Mouse (Mus musculus) hindbrain, postnatal 0 days (tissue): ENCODE results near the gene Unk. TPM values are rescaled to one million over a fixed set of nuclear protein-coding genes. Genes with fewer than 3 reads are reported as not detected.
A peak's percentile ranks its signal among the peaks of the same experiment; 100 is the strongest.

ENCODE experiments used
- ATAC-seq: fragments of 200-750 bp; cut with Nextera tagmentation; 2 replicates; pipeline ENCODE4 v1.8.0; 2017; ENCODE audit warnings: mild to moderate bottlenecking, moderate TSS enrichment, moderate library complexity
- DNase-seq: peaks from one replicate; pipeline ENCODE4 v3.0.0-alpha.2; 2015; ENCODE audit warnings: low spot score
- H3K27ac ChIP-seq: fragments of 300-500 bp; sonication (generic); 2 replicates; pipeline ENCODE4 v1.5.1; 2014; ENCODE audit warnings: mild to moderate bottlenecking
- H3K27me3 ChIP-seq: fragments of 300-500 bp; sonication (generic); 2 replicates; pipeline ENCODE4 v1.6.1; 2014; ENCODE audit warnings: low read length, mixed read lengths; ENCODE audit not compliant: insufficient read depth
- H3K36me3 ChIP-seq: fragments of 300-500 bp; sonication (generic); 2 replicates; pipeline ENCODE4 v1.6.1; 2014; ENCODE audit warnings: low read length, mixed read lengths; ENCODE audit not compliant: insufficient read depth
- H3K4me1 ChIP-seq: fragments of 300-500 bp; sonication (generic); 2 replicates; pipeline ENCODE4 v1.6.1; 2014; ENCODE audit warnings: antibody characterized with exemption, low read length, mixed read lengths; ENCODE audit not compliant: insufficient read depth
- H3K4me2 ChIP-seq: fragments of 300-500 bp; sonication (generic); 2 replicates; pipeline ENCODE4 v1.6.1; 2014; ENCODE audit warnings: low read depth, mild to moderate bottlenecking, low read length, moderate library complexity, mixed read lengths
- H3K4me3 ChIP-seq: fragments of 300-500 bp; sonication (generic); 2 replicates; pipeline ENCODE4 v1.5.1; 2014; ENCODE audit warnings: low read length
- H3K9ac ChIP-seq: fragments of 300-500 bp; sonication (generic); replicated peaks from 2 replicates; pipeline ENCODE4 v1.6.1; 2014; ENCODE audit warnings: mild to moderate bottlenecking, low read length, moderate library complexity, mixed read lengths
- H3K9me3 ChIP-seq: fragments of 300-500 bp; sonication (generic); 2 replicates; pipeline ENCODE4 v1.6.1; 2016; ENCODE audit warnings: low read length, mixed read lengths
- CTCF ChIP-seq: IDR thresholded peaks from 2 replicates; pipeline ENCODE4 v1.5.1; 2016; ENCODE audit warnings: antibody characterized with exemption, control low read depth, low read depth
- WGBS: fragments of 180-500 bp; shearing (Covaris S2); extraction: QIAGEN DNeasy Blood & Tissue Kit; methylation state at CpG from one replicate; pipeline ENCODE4 v1.1.7; 2014; 5-methylcytosine and 5-hydroxymethylcytosine counted together
- polyA plus RNA-seq: library from polyadenylated mRNA; unstranded; fragments of >200 nt; fragmentation: Nextera tagmentation; extraction: Ambion mirVana; gene quantifications from 2 replicates; pipeline ENCODE4 v1.2.1, GENCODE M21; 2015
- total RNA-seq: library from RNA; depleted of rRNA; stranded (reverse); fragments of >200 nt; gene quantifications from 2 replicates; pipeline ENCODE4 v1.2.3, GENCODE M21; 2014; rRNA removed

Gene Unk
- total and polyA plus RNA-seq, 2 experiments from 2014 or later, result 24.5 to 47.1 TPM

DNA sequence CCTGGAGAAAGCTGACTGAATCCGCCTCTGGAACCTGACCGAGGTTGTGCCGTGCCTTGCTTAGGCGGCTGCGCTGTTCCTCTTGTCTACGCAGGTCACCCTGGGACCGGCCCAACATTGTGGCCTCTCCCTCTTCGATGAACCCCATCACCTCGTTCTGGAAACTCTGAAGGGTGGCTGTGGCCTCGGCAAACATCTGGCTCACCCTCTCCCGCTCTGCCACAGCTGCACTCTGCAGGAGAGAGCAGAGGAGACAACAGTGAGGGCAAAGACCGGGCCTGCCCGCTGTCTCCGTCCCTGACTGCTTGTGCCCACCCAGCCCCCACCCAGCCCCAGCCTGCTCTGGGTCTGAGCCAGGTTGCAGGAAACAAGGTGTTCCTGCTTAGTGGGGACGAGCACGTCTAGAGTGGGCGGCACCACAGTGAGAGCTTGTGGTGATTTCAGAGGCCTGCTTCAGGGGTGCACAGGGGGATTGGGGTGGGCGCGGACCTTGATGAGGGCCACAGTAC, 77.7 kb downstream of the Unk start:
- H3K9ac ChIP-seq, result no peak overlapping the region
- H3K4me3 ChIP-seq, result no peak overlapping the region
- 0 out of 2 replicates have a peak, but pooled peaks cover 15% of the 10 kb centered on the region for H3K4me1 ChIP-seq
- 16% methylated on average over 19 of the region's 19 CpGs for WGBS
- peaks cover 33% of the 10 kb centered on the region for H3K27me3 ChIP-seq
- ATAC-seq (no peak; the same call in 1 of the 2 replicates), DNase-seq (no peak)
- H3K4me2 ChIP-seq, result peak overlapping the region; percentile 59
- TF ChIP-seq CTCF, result no peak
- no peaks in the 10 kb centered on the region for H3K36me3 ChIP-seq
- peak overlapping the region; percentile 12; the same call in 1 of the 2 replicates for H3K27ac ChIP-seq
- H3K9me3 ChIP-seq, result no peaks in the 10 kb centered on the region

DNA sequence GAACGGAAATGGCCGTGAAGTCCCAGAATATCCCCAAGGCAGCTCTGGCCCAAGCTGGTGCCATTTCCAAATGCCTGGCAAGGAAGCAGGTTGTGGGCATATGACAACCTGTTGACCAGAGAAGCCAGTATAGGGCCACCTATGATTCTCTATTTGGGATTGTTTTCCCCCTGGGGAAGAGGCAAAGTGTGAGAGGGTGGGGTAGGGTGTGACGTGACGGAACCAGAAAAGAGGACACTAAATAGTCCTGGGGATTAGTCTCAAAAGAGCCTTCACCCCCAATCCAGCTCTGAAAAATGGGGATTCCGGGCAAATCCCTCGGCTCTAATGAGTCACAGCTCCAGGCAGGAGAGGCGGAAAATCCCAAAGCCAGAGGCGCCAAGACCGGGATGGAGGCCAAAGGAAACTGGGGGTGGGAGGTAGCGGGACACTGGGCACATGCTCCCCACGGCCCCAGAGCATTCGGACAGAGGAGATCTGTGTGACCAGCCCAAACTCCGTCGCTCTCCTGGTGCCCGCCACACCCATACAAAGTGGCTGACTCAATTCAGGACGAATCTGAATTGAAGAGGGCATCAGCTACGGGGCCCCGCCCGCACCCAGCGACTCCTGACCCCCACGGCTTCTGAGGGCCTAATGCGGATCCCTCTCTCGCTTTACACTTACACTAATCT, 78.5 kb downstream of the Unk start:
- no peaks in the 10 kb centered on the region for H3K36me3 ChIP-seq
- DNase-seq (no peak), ATAC-seq (peak; percentile 25; the same call in 1 of the 2 replicates)
- no peak overlapping the region for H3K27ac ChIP-seq
- H3K4me2 ChIP-seq, result peak overlapping the region; percentile 59
- peak overlapping the region; percentile 41 for H3K4me3 ChIP-seq
- TF ChIP-seq CTCF, result no peak
- 2% methylated on average over 23 of the region's 23 CpGs for WGBS
- H3K9me3 ChIP-seq, result no peaks in the 10 kb centered on the region
- peaks cover 33% of the 10 kb centered on the region for H3K27me3 ChIP-seq
- H3K9ac ChIP-seq, result no peak overlapping the region
- H3K4me1 ChIP-seq, result 0 out of 2 replicates have a peak, but pooled peaks cover 15% of the 10 kb centered on the region

DNA sequence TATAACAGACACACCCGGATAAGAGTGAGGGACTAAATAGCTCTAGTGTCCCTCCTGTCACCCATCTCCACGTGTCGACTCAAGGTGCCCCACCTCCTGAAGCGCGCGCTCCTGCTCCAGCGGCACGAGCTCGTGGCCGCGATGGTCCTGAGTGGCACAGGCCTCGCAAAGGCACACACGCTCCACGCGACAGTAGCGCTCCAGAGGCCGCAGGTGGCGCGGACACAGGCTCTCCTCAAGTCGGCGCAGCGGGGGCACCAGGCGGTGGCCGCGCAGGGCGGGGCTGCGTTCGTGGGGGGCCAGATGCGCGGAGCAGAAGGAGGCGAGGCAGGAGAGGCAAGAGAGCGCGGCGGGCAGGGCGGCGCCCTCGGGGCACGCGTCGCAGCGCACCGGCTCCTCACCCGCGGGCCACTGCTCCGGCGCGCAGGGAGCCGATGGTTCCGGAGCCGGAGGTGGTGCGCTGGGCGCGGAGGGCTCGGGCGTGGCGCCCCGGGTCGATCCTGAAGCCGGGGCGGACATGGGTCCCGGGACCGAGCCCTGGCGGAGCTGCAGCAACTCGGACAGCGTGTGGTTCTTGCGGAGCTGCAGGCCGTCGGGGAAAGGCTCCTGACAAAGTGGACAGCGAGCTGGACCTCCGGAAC, 79.4 kb downstream of the Unk start:
- 2% methylated on average over 66 of the region's 70 CpGs for WGBS
- 0 out of 2 replicates have a peak overlapping the region, but pooled peaks have one; percentile 22 for H3K27ac ChIP-seq
- no peak for DNase-seq

DNA sequence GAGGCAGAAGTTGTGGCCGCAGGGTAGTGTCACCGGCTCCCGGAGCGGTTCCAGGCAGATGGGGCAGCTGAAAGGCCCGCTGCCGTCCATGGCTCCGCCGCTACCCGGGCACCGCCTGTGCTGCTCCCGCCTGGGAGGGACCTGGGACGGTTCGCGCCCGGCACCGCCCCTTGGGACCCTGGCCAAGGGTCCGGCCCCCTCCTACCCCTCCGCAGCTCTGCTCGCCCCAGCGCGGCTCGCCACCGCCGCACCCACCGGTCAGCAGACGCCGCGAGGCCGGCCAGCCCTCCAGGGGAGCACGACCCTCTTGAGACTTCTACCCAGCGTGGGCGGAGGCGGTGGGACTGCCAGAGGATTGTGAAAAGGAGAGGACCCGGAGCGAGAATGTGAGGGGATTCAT, 80.0 kb downstream of the Unk start:
- ATAC-seq, result no peak; the same call in 1 of the 2 replicates
- DNase-seq, result peak; percentile 41
- Histone ChIP-seq H3K4me2 (peak overlapping the region; percentile 59), H3K4me1 (0 out of 2 replicates have a peak, but pooled peaks cover 9% of the 10 kb centered on the region), H3K9ac (peak overlapping the region; percentile 18; the same call in 1 of the 2 replicates), H3K36me3 (no peaks in the 10 kb centered on the region), H3K27me3 (peaks cover 33% of the 10 kb centered on the region), H3K9me3 (no peaks in the 10 kb centered on the region), H3K27ac (0 out of 2 replicates have a peak overlapping the region, but pooled peaks have one; percentile 22), H3K4me3 (peak overlapping the region; percentile 41)
- 3% methylated on average over 34 of the region's 35 CpGs for WGBS
- no peak for TF ChIP-seq CTCF

More for the DNA sequence above, 79.4 kb downstream of the Unk start:
- Histone ChIP-seq H3K4me1 (0 out of 2 replicates have a peak, but pooled peaks cover 9% of the 10 kb centered on the region), H3K27me3 (peaks cover 33% of the 10 kb centered on the region), H3K36me3 (no peaks in the 10 kb centered on the region), H3K9me3 (no peaks in the 10 kb centered on the region), H3K4me3 (peak overlapping the region; percentile 41), H3K4me2 (peak overlapping the region; percentile 59), H3K9ac (peak overlapping the region; percentile 18; the same call in 1 of the 2 replicates)
- no peak for TF ChIP-seq CTCF
- 0 out of 2 replicates have a peak, but pooled peaks have one; percentile 22 for ATAC-seq

DNA sequence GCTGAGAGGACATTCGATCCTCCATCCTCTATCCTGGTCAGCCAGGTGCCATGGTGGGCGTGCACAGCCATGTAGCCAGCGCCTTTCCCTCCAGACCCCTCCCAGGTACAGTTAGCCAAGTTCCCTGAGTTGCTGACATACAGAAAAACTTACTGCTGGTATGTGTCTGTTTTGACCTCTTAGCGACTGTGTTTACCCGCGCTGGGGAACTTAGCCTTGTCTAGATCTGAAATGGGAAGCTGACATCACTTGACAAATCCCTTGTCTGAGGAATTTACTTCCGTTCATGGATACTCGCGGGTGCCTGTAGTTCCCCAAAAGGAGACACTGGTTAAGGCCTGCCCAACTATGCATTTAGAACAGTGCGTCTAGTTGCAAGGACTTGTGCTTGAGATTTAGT, 80.4 kb downstream of the Unk start:
- H3K4me1 ChIP-seq, result 0 out of 2 replicates have a peak, but pooled peaks cover 9% of the 10 kb centered on the region
- H3K4me3 ChIP-seq, result peak overlapping the region; percentile 41
- H3K27me3 ChIP-seq, result peaks cover 33% of the 10 kb centered on the region
- no peaks in the 10 kb centered on the region for H3K9me3 ChIP-seq
- H3K36me3 ChIP-seq, result no peaks in the 10 kb centered on the region
- DNase-seq (no peak), ATAC-seq (no peak)
- no peak overlapping the region; the same call in 1 of the 2 replicates for H3K9ac ChIP-seq
- no peak for TF ChIP-seq CTCF
- 31% methylated on average over 10 of the region's 10 CpGs for WGBS
- H3K4me2 ChIP-seq, result peak overlapping the region; percentile 59
- H3K27ac ChIP-seq, result 0 out of 2 replicates have a peak overlapping the region, but pooled peaks have one; percentile 22

Other genes starting within 250 kb of the Unk start
- 24.4 and 39.2 TPM in 2 replicates for gene Caskin2, start 216.7 kb upstream of the Unk start, total RNA-seq
- 7.7 and 8.0 TPM in 2 replicates for gene Caskin2, start 216.7 kb upstream of the Unk start, polyA plus RNA-seq
- gene Tsen54, start 215.6 kb upstream of the Unk start, total RNA-seq, result 22.5 and 34.6 TPM in 2 replicates
- gene Tsen54, start 215.6 kb upstream of the Unk start, polyA plus RNA-seq, result 18.0 and 18.8 TPM in 2 replicates
- gene Llgl2, start 206.3 kb upstream of the Unk start, total RNA-seq, result 1.6 and 2.1 TPM in 2 replicates
- gene Llgl2, start 206.3 kb upstream of the Unk start, polyA plus RNA-seq, result 1.5 and 1.8 TPM in 2 replicates
- gene Myo15b, start 171.9 kb upstream of the Unk start, total RNA-seq, result 0.29 and 0.63 TPM in 2 replicates
- 0.20 and 0.45 TPM in 2 replicates for gene Myo15b, start 171.9 kb upstream of the Unk start, polyA plus RNA-seq
- gene Smim5, start 130.4 kb upstream of the Unk start, total RNA-seq, result 2.0 and 2.5 TPM in 2 replicates
- 2.7 and 3.7 TPM in 2 replicates for gene Smim5, start 130.4 kb upstream of the Unk start, polyA plus RNA-seq
- gene Smim6, start 118.3 kb upstream of the Unk start, total RNA-seq, result not detected in 2 replicates
- gene Smim6, start 118.3 kb upstream of the Unk start, polyA plus RNA-seq, result 0.35 and 0.43 TPM in 2 replicates
- gene Sap30bp, start 97.0 kb upstream of the Unk start, total RNA-seq, result 46.4 and 52.8 TPM in 2 replicates
- gene Sap30bp, start 97.0 kb upstream of the Unk start, polyA plus RNA-seq, result 39.2 and 42.8 TPM in 2 replicates
- 11.4 and 14.3 TPM in 2 replicates for gene Recql5, start 96.8 kb upstream of the Unk start, total RNA-seq
- 7.9 and 9.9 TPM in 2 replicates for gene Recql5, start 96.8 kb upstream of the Unk start, polyA plus RNA-seq
- 1.7 and 3.1 TPM in 2 replicates for gene Itgb4, start 55.6 kb upstream of the Unk start, total RNA-seq
- 2.2 and 2.8 TPM in 2 replicates for gene Itgb4, start 55.6 kb upstream of the Unk start, polyA plus RNA-seq
- gene Galk1, start 17.6 kb upstream of the Unk start, total RNA-seq, result 51.5 and 52.3 TPM in 2 replicates
- gene Galk1, start 17.6 kb upstream of the Unk start, polyA plus RNA-seq, result 60.3 and 61.7 TPM in 2 replicates
- gene H3f3b, start 2.4 kb upstream of the Unk start, total RNA-seq, result 603 and 627 TPM in 2 replicates
- 2,179 and 2,253 TPM in 2 replicates for gene H3f3b, start 2.4 kb upstream of the Unk start, polyA plus RNA-seq
- gene Unc13d, start 47.6 kb downstream of the Unk start, total RNA-seq, result 0.65 and 1.3 TPM in 2 replicates
- 0.65 and 0.96 TPM in 2 replicates for gene Unc13d, start 47.6 kb downstream of the Unk start, polyA plus RNA-seq
- 146 and 171 TPM in 2 replicates for gene Wbp2, start 56.7 kb downstream of the Unk start, total RNA-seq
- gene Wbp2, start 56.7 kb downstream of the Unk start, polyA plus RNA-seq, result 206 and 234 TPM in 2 replicates
- gene Trim47, start 96.9 kb downstream of the Unk start, total RNA-seq, result 14.2 and 17.0 TPM in 2 replicates
- gene Trim47, start 96.9 kb downstream of the Unk start, polyA plus RNA-seq, result 9.5 and 10.1 TPM in 2 replicates
- 8.2 and 9.6 TPM in 2 replicates for gene Trim65, start 100.8 kb downstream of the Unk start, total RNA-seq
- 2.4 TPM in 2 replicates for gene Trim65, start 100.8 kb downstream of the Unk start, polyA plus RNA-seq
- 83.9 and 94.0 TPM in 2 replicates for gene Mrpl38, start 108.5 kb downstream of the Unk start, total RNA-seq
- 71.9 and 73.3 TPM in 2 replicates for gene Mrpl38, start 108.5 kb downstream of the Unk start, polyA plus RNA-seq
- 68.1 and 73.5 TPM in 2 replicates for gene Fbf1, start 137.8 kb downstream of the Unk start, total RNA-seq
- 33.8 and 35.3 TPM in 2 replicates for gene Fbf1, start 137.8 kb downstream of the Unk start, polyA plus RNA-seq
- gene Ten1, start 168.5 kb downstream of the Unk start, total RNA-seq, result 66.6 and 74.8 TPM in 2 replicates
- gene Ten1, start 168.5 kb downstream of the Unk start, polyA plus RNA-seq, result 101 and 110 TPM in 2 replicates
- 109 and 112 TPM in 2 replicates for gene Acox1, start 168.7 kb downstream of the Unk start, total RNA-seq
- gene Acox1, start 168.7 kb downstream of the Unk start, polyA plus RNA-seq, result 63.4 and 65.0 TPM in 2 replicates
- 2.8 and 2.9 TPM in 2 replicates for gene Evpl, start 207.8 kb downstream of the Unk start, total RNA-seq
- gene Evpl, start 207.8 kb downstream of the Unk start, polyA plus RNA-seq, result 1.6 TPM in 2 replicates
- gene Srp68, start 243.9 kb downstream of the Unk start, total RNA-seq, result 18.3 and 22.5 TPM in 2 replicates
- 50.4 and 50.8 TPM in 2 replicates for gene Srp68, start 243.9 kb downstream of the Unk start, polyA plus RNA-seq